Mouse (Mus musculus) liver, embryonic 14.5 days (tissue): ENCODE measurements around the gene Ccdc115.

Experiments used
- CTCF ChIP-seq: IDR thresholded peaks from 2 replicates; pipeline ENCODE4 v1.5.1; 2016; ENCODE audit warnings: antibody characterized with exemption, low read depth, control low read depth
- EP300 ChIP-seq: IDR thresholded peaks from 2 replicates; pipeline ENCODE4 v1.6.1; 2016; ENCODE audit warnings: antibody characterized with exemption, low read depth

- no peak for TF ChIP-seq CTCF
- no peak for TF ChIP-seq EP300
Measured at GRCm38 (mm10) chr1:34432411-34432775, 7.1 kb downstream of the Ccdc115 start.
